In the genomic region with DNA sequence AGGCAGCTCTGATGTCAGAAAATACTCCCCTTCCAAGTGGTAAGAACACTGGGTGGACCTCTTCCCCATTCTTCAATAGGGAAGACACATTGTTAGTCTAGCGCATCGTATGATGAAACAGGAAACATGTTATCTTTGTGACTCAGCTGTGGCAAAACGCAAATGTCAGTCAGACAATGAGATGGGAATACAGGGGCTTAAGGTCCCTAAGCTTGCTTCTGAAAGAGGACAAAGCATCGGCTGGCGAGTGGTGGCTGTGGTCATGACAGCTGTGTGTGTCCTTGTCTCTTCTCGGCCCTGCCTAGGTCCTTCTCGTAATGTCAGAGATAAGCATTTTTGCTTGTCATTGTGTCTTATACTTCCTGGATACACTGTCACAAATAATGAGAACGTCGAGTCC, we compare ENCODE assay signal across 19 mouse cellular contexts.
DNase-seq lines count a peak whose midpoint lies in the region; ATAC-seq and TF ChIP-seq lines count a peak whose summit lies in the region.
"Had no signal": no experiment of that assay in that cellular context is flagged by ENCODE, and none has a peak within 500 bp of the region (broad histone marks: within the 10 kb centered on the region; RNA-seq: fewer than 3 reads in every experiment).

No protein-coding gene starts in this region.

- DNase-seq in adrenal gland, postnatal 14 days: peak; percentile 17
- no peak for DNase-seq in adrenal gland, postnatal 4 days (ENCODE audit: low spot score in 2 of 2)
- peak; percentile 5 to 20 for DNase-seq in adrenal gland, postnatal 36 days
- DNase-seq in liver, embryonic 14.5 days (ENCODE audit: low read depth in 3 of 3, low spot score in 3 of 3): peak in 2 of 3 experiments; percentile 6 to 33
- no peak for DNase-seq in kidney, adult 8-10 months
- DNase-seq in thymus, postnatal 0 days (ENCODE audit: low spot score): no peak
- no peak for DNase-seq in hindbrain, embryonic 14.5 days (ENCODE audit: low spot score)
- DNase-seq: cerebellum, adult 8-10 months; kidney, adult 9 months; lung, embryonic 14.5 days; right cerebral cortex, postnatal 14 days; thymus, postnatal 14 days had no signal

- TF ChIP-seq CTCF in liver, embryonic 14.5 days (IDR thresholded peaks at IDR 0.05; ENCODE audit: low read depth): no peak

- no peaks in the 10 kb centered on the region for H3K36me3 ChIP-seq in liver, embryonic 14.5 days (replicated peaks; ENCODE audit: control insufficient read depth, insufficient read depth, low read depth)
- no peaks in the 10 kb centered on the region for H3K36me3 ChIP-seq in hindbrain, embryonic 14.5 days (replicated peaks; ENCODE audit: control insufficient read depth, insufficient read depth)
- H3K36me3 ChIP-seq: heart, embryonic 12.5 days; hindbrain, embryonic 12.5 days; neural tube, embryonic 15.5 days had no signal

- 9% methylated on average over 9 of the region's 9 CpGs for WGBS in liver, embryonic 14.5 days (ENCODE audit: insufficient replicate concordance)
- 81% methylated on average over 9 of the region's 9 CpGs for WGBS in hindbrain, embryonic 14.5 days

- no peak overlapping the region for H3K9ac ChIP-seq in liver, embryonic 14.5 days (replicated peaks)
- no peak overlapping the region for H3K9ac ChIP-seq in hindbrain, embryonic 14.5 days
- H3K9ac ChIP-seq: heart, embryonic 12.5 days; hindbrain, embryonic 12.5 days; lung, embryonic 14.5 days; neural tube, embryonic 15.5 days had no signal

- H3K4me1 ChIP-seq in liver, embryonic 14.5 days (replicated peaks; ENCODE audit: control insufficient read depth in 2 of 2, insufficient read depth in 2 of 2, low read length in 1 of 2): peaks cover 0 to 6% of the 10 kb centered on the region in 2 experiments; a peak in 2 of 4 replicates
- H3K4me1 ChIP-seq in hindbrain, embryonic 14.5 days (replicated peaks; ENCODE audit: control insufficient read depth, insufficient read depth, low read length): no peaks in the 10 kb centered on the region
- H3K4me1 ChIP-seq: hindbrain, embryonic 12.5 days; neural tube, embryonic 15.5 days had no signal

- no peak overlapping the region for H3K4me2 ChIP-seq in liver, embryonic 14.5 days (ENCODE audit: low read depth)
- H3K4me2 ChIP-seq in hindbrain, embryonic 14.5 days (replicated peaks): no peak overlapping the region
- H3K4me2 ChIP-seq: heart, embryonic 12.5 days; hindbrain, embryonic 12.5 days; lung, embryonic 14.5 days; neural tube, embryonic 15.5 days had no signal

- H3K27me3 ChIP-seq in liver, embryonic 14.5 days (ENCODE audit: control insufficient read depth, insufficient read depth, low read length): no peaks in the 10 kb centered on the region
- H3K27me3 ChIP-seq in hindbrain, embryonic 14.5 days (ENCODE audit: control insufficient read depth, insufficient read depth, low read length): no peaks in the 10 kb centered on the region
- H3K27me3 ChIP-seq: heart, embryonic 12.5 days; hindbrain, embryonic 12.5 days; neural tube, embryonic 15.5 days; Patski had no signal

- H3K9me3 ChIP-seq in liver, embryonic 14.5 days (ENCODE audit: control insufficient read depth, low read length): no peaks in the 10 kb centered on the region
- H3K9me3 ChIP-seq in hindbrain, embryonic 14.5 days (ENCODE audit: control insufficient read depth, low read length): no peaks in the 10 kb centered on the region
- H3K9me3 ChIP-seq: heart, embryonic 12.5 days; hindbrain, embryonic 12.5 days; neural tube, embryonic 15.5 days had no signal

- H3K27ac ChIP-seq in liver, embryonic 14.5 days: no peak overlapping the region
- no peak overlapping the region for H3K27ac ChIP-seq in hindbrain, embryonic 14.5 days
- H3K27ac ChIP-seq: hindbrain, embryonic 12.5 days; layer of hippocampus, adult 2 months; neural tube, embryonic 15.5 days had no signal

- no peak overlapping the region for H3K4me3 ChIP-seq in liver, embryonic 14.5 days (ENCODE audit: insufficient read depth in 1 of 2, low read depth in 2 of 2, low read length in 2 of 2)
- H3K4me3 ChIP-seq in hindbrain, embryonic 14.5 days (replicated peaks; ENCODE audit: low read length): no peak overlapping the region
- H3K4me3 ChIP-seq: heart, embryonic 12.5 days; hindbrain, embryonic 12.5 days; layer of hippocampus, adult 2 months; neural tube, embryonic 15.5 days had no signal

- peak; percentile 39; the same call in 1 of the 2 replicates for ATAC-seq in liver, embryonic 14.5 days (ENCODE audit: insufficient read depth)
- peak; percentile 85 for ATAC-seq in megakaryocyte-erythroid progenitor cell, adult 5-6 weeks (replicated peaks; ENCODE audit: low FRiP score, low TSS enrichment, poor library complexity, severe bottlenecking)
- ATAC-seq in hindbrain, embryonic 14.5 days (ENCODE audit: low FRiP score): no peak
- ATAC-seq: midbrain, embryonic 16.5 days; Patski had no signal

- no peak for TF ChIP-seq EP300 in liver, embryonic 14.5 days (IDR thresholded peaks at IDR 0.05; ENCODE audit: low read depth)

Comparison
In these comparisons a context has a peak if more than half of its experiments do, and no peak if none do; other contexts are left out.
1. DNase-seq: peak in adrenal gland, postnatal 14 days (single experiment), adrenal gland, postnatal 36 days (2 of 2) and liver, embryonic 14.5 days (2 of 3); none in adrenal gland, postnatal 4 days (0 of 2), kidney, adult 8-10 months (0 of 2), thymus, postnatal 0 days (single experiment) and hindbrain, embryonic 14.5 days (single experiment).